Mouse (Mus musculus) CD4-positive naive resting alpha-beta T cell, adult 76 days (primary cell): ENCODE measurements around the gene Trappc11. TPM values are rescaled to one million over a fixed set of nuclear protein-coding genes. Genes with fewer than 3 reads are reported as not detected.

ENCODE experiments used
- total RNA-seq: library from RNA; stranded (reverse); gene quantifications from one replicate; pipeline ENCODE4 v1.2.4, GENCODE M21; 2023

Trappc11 gene
- total RNA-seq = 32.7 TPM

GRCm38 (mm10) chr8:47533344-47534125, at the start of gene Trappc11, which contains the start of gene Rwdd4a:
Gene Trappc11 (minus strand): TSS chr8:47533470.
Gene Rwdd4a (plus strand): TSS chr8:47533664.

DNA sequence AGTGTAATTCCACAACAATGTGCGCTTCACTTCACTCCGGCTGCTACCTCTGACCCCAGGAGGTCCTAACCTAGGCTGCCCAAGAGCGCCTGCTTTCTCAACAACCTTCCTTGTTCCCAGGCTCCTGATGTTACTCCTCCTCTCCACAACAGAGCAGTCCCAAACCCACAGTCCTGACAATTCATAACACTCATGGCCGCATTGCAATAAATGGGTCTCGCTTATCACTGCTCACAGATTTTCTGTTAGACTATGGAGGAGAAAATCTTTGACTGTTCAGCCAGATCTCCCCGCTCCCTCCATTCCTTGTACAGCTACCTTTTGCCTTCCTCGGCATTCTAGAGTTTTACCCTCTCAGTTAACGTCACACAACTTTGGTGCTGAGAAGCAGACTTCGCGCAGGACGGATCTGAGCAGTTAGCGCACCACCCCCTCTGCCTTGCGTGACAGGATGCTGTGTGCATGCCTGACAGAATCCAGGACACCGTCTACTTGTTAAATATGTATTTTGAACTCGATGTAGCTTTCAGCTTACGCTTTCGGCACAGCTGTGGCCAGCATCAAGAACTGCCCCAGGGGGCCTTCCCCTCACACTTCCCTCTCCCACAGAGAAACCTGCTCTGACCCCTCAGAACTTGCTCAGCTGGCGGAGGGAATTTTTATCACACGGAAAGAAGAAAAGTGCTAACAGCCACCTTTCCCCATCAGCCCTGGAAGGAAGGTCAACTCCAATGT, 86.8 kb downstream of the Trappc11 start, which contains the start of gene Stox2:
Gene Stox2, minus strand, starts transcription at position 51 of the 735 bp plus-strand sequence.

Other genes starting within 250 kb of the Trappc11 start
- gene Stox2, start 87.1 kb downstream of the Trappc11 start, total RNA-seq = 0.41 TPM
- gene Rwdd4a, start 194 bp upstream of the Trappc11 start, total RNA-seq = 21.9 TPM
- gene Ing2, start 142.1 kb upstream of the Trappc11 start, total RNA-seq = 32.9 TPM
- 38.9 TPM for gene Cdkn2aip, start 180.5 kb upstream of the Trappc11 start, total RNA-seq